Mouse (Mus musculus): ENCODE measurements around the gene Epb41l2.

Gene Epb41l2

GRCm38 (mm10) chr10:25520428-25520827 lies 160.8 kb downstream of the Epb41l2 start:
- DNase-seq: no peak

DNA sequence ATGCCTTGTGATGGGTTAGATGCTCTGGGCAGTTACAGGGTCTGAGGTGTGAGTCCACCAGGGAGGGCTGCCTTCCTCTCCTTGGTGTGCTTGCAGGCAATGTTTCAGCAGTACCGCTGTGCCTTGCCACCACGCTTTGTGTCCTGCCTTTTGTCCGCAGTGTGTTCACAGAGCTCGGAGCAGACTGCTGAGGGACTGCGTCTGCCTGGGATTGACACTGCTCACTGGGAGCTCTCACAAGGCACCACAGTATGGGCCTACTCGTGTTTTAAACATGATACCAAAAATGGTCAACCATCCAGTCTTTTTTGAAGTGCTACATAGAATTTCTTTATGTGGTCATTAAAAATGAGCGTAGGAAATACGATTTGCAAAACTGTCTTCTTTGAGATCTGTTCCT lies 164.1 kb downstream of the Epb41l2 start:
- DNase-seq: no peak

GRCm38 (mm10) chr10:25526156-25526555 lies 166.6 kb downstream of the Epb41l2 start:
- no peak for DNase-seq

DNA sequence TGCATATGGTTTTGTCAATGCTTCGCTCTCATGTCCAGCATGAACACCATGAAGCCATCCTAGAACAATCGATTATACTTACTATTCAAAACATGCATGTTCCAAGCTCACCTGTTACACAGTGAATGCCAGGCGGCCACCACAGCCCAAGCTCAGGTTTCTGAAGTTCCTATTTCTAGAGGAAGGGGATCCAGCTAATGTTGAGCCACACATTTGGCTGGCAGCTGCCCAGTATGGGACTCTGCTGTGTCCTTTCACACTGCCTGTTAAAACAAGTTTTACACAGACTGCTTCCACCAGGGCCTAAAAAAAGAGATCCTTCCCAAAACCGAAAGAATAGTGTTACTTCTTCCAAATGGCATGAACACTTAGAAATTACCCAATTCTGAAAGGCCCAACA lies 167.0 kb downstream of the Epb41l2 start:
- DNase-seq: no peak

- DNase-seq: no peak
These were observed 167.5 kb downstream of the Epb41l2 start for GRCm38 (mm10) chr10:25527126-25527525.

DNA sequence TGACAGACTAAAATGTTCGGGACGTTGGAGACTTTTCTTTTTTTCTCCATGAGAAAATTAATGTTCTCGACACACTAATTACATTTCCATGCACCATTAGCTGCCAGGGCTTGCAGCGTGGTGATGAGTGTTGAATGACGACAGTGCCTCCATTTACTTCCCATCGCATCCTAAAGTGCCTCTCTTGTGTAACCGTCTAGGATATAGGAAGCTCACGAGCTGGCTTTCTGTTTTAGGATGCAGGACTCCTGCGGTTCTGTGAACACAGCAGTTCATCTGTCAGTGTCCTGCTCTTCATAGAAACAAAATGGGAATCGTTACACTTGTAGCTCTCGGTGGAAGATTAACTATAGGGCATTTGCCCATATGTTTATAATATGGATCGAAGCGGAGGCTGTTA lies 171.7 kb downstream of the Epb41l2 start:
- DNase-seq: no peak

GRCm38 (mm10) chr10:25533105-25533504 lies 173.5 kb downstream of the Epb41l2 start:
- DNase-seq: no peak

DNA sequence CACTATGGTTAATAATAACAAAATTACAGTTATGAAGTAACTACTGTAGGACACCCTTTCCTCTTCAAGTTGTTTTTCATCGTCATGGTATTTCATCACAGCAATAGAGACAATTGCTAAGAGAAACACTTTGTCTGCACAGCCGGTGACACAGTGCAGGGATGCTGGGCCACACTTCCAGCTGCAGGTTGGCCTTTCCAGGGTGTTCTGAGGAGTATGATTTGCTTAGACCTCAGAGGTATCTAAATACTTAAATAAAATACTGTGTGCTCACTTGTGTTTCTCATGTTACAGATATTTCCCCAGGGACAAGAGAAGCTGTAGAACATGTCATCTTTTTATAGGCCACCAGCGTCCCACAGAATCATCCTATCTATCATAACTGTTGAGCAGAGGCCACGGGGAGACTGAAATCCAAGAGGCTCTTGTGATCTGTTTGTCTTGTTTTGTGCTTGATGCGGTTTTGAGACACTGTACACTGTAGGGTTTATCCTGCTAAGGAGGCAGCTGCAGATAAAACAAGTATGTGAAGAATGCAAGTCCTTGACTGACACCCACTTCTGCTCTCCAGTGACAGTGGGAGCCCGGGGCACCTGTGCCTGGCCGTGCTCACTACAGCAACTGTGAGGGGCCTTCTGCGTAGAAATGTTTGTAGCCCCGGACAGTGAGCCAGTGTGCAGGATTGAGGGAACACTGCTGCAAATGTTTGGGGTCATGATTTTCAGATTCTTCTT lies 174.1 kb downstream of the Epb41l2 start:
- no peak for DNase-seq

- DNase-seq: no peak
These were observed 174.9 kb downstream of the Epb41l2 start for GRCm38 (mm10) chr10:25534467-25534866.

DNA sequence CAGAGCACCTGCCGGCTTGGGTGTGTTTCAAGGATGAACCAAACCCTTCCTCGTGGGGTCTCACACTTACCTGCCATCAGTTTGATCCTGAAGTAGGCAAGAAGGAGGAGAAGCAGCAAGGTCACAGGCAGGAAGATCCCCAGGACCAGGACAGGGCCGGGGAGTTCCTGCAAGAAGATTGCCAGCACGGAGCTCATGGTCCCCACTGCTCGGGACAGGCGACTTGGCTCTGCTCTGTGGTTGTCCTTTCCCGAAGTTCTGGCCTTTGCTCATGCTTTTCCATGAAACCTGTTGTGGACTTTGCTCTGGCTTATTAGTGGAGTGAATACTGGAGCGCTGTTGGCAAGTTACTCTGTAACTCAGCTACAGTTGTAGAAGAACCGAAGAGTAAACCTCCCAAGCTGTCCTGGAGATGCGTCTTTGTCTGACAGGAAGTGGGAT lies 176.3 kb downstream of the Epb41l2 start, which contains the start of gene Smlr1:
Gene Smlr1, minus strand, starts transcription at position 377 of the 441 bp plus-strand sequence.
- DNase-seq: no peak

DNA sequence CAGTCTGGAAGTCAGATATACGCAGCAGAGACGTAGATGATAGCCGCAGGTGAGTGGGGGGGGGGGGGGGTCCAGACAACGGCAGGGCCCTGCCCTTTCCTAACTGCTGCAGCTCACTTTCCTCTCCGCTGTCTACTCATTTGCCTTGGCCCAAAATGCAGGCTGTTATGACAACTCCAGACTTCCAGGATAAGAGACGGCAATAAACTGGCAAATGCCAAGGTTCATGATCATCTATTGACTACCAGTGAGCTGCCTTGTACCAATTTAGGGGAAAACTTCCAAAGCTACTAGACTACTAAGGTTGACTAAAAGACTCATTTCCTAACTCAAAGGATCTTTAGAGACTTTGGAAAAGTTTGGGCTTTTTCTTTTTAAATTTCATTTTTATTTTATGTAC lies 177.0 kb downstream of the Epb41l2 start:
- DNase-seq: no peak

- DNase-seq: no peak
These were observed 179.1 kb downstream of the Epb41l2 start for GRCm38 (mm10) chr10:25538738-25539137.

DNA sequence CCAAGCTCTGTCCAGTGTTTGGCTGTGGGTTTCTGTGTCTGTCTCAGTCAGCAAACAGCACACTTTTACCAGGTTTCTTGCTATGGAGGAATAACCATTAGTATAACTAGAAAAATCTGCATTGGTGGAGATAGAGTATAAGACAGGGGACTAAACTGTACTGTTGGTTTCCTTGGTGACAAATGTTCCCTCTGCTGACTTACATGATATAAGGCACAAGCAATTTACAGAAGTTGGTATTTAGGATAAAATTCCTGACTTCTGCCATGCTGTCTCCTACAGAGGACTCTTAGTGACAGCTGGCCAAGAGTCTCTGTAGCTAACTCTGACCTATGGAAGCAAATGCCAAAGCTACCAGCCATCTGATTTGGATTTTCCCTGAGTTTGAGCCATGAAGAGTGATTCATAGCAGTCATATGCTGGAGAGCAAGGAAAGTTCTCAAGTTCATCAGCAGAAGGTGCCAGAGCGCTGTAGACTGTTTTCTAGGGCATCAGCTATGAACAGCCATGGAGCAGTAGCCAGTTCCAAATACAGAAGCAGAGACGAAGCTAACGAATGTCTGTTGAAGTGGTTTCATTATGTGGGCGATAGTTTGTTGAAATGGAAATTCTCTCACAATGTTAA lies 179.7 kb downstream of the Epb41l2 start:
- no peak for DNase-seq

DNA sequence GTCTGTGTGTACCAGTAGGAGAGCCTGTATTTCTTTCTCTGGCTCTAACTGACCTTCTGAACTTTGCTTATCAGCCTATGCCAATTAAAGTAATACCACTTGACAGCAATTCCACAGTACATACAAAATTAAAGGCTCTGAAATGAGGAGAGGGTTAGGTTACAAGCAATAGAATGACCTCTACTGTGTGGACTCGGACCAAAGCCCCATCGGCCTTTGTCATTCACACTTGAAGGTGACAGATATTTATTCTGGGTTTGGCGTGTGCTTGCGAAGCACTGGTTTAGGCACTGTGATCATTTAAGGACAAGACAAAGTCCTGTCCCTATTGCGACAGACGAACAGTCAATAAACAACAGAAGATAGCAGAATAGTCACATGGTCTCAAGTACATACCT lies 180.2 kb downstream of the Epb41l2 start:
- no peak for DNase-seq

- DNase-seq: no peak
These were observed 181.5 kb downstream of the Epb41l2 start for GRCm38 (mm10) chr10:25541097-25541496.

- no peak for DNase-seq
These were observed 193.3 kb downstream of the Epb41l2 start for GRCm38 (mm10) chr10:25552936-25553335.

DNA sequence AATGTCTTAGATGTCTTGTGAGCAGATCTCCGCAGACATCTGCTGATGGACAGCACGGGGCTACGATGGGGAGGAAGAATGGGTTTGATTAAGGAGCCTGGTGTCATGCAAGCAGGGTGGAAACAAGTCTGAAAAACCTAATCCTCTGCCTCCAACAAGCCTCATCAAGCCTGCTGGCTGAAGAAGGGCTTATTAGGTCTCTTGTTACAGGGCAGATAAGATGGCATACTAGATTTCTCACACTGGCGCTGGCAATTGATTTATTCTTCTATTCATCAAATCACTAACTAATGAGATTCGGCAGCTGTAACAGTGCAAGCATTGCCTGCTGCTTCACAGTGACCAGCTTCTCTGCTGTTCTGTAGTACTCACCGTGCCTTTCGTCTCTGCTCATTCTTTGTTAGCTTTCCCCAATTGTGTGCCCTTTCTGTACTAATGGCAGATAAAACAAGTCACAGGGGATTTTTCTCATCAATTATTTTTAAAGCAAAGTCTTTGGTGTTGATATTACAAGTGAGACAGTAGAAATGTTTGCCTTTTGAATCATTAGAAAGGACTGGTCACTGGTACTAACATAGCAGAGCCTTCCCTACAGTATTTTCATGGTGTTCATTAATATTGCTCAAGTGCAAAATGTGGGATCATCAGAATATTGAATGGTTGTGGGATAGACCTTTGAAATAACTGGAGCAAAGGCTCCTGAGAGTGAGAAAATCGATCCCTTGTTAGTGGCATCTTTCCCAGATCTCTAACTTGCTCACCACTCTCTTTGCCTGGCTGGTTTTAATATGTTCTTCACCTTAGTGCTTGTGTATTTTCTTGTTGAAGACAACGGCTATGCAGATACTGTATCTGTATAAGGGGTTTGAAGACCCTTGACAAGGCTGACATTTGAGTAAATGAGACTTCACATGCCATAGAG lies 212.0 kb downstream of the Epb41l2 start:
- no peak for DNase-seq

Data from thymus, adult 18-20 months (tissue).